Mouse (Mus musculus): Measurements from ENCODE around the gene Olfr1339. TPM values are rescaled to one million over a fixed set of nuclear protein-coding genes. Genes with fewer than 3 reads are reported as not detected.

Olfr1339 gene
- polyA plus RNA-seq (2012; rRNA removed), result not detected in 2 replicates

DNA sequence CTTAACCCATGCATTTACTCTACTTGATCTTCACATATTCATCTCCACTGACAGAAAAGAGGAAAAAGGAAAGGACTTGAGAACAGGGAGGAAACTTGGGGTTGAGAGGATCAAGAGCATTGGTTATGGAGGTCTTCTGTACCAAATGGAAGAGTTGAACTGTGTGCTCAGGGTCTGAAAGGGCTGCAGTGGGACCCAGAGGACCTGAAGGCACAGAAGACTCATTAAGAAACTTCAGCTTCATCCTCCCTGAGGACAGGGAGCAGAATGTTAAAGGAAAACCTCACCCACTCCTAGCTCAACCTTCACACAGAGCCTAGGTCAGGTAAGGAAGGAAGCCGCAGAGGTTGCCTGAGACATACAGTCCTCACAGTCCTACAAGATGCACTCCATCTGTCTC lies at the start of gene Olfr1339:
TSS of gene Olfr1339 (plus strand) at position 301 of the 400 bp plus-strand sequence.

DNA sequence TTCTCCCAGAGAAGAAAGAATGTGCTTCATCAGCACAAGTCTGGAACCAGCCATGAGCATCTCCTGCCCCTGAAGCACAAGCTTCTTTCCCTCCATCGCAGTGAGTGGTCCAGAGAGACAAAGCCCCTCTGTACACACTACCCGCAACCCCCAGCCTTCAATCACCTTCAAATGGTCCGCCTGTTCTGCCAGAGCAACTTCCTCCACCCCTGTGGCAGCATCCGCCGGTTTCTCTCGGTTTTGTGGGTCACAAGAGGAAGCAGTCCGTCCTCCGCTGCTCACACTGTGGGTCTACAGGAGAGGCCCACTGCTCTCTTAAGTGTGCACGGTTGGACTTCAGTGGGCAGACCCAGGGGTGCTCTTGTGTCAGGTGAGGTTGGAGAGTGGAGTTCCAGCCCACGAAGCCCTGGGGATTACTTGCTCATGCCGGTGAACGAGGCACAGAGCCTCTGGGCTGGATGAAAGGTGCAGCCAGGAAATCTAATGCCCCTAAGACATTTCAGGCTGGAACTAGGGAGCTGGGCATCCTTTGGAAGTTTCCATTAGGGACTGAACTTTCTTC lies 39.5 kb upstream of the Olfr1339 start, which contains the start of gene Olfr1342:
TSS of gene Olfr1342 (minus strand) at position 345 of the 562 bp plus-strand sequence.

GRCm38 (mm10) chr4:118703223-118703622 lies 28.8 kb upstream of the Olfr1339 start, which contains the start of gene Olfr1341:
Olfr1341 (plus strand) TSS chr4:118703523.

GRCm38 (mm10) chr4:118719838-118720237 lies 12.1 kb upstream of the Olfr1339 start, which contains the start of gene Olfr1340:
Olfr1340 (plus strand) TSS chr4:118720138.

DNA sequence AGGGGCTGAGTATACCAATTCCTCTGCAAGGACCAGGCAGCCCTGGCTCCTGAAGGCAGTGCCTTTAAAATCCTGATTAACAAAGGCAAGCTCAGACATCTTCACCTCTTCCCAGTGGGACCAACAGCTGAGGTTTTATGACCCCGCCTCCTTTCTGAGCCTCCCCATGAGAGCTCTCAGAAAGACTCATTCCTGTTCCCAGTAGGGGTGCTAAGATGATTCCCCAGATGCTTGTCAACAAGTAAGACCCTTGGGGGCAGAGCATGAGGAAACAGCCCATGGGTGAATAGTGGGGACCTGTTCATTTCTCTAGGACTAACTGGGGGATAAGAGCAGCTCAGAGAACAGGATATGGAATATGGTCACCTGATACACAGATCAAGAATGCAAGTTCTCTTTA lies 26.7 kb downstream of the Olfr1339 start, which contains the start of gene Olfr1338:
TSS of gene Olfr1338 (minus strand) at position 101 of the 400 bp plus-strand sequence.

GRCm38 (mm10) chr4:118782486-118782885 lies 50.5 kb downstream of the Olfr1339 start, which contains the start of gene Olfr1337:
Olfr1337 (minus strand) TSS chr4:118782586.

Other genes with a start within 250 kb of the Olfr1339 start
- gene Tie1, start 242.1 kb upstream of the Olfr1339 start, polyA plus RNA-seq (2012; rRNA removed), result 4.7 and 5.5 TPM in 2 replicates
- 3.9 and 5.4 TPM in 2 replicates for gene 2610528J11Rik, start 205.2 kb upstream of the Olfr1339 start, polyA plus RNA-seq (2012; rRNA removed)
- gene Tmem125, start 188.1 kb upstream of the Olfr1339 start, polyA plus RNA-seq (2012; rRNA removed), result 0.99 and 1.0 TPM in 2 replicates
- 0.53 and 0.67 TPM in 2 replicates for gene Cfap57, start 111.4 kb upstream of the Olfr1339 start, polyA plus RNA-seq (2012; rRNA removed)
- 60.5 and 62.5 TPM in 2 replicates for gene Ebna1bp2, start 111.4 kb upstream of the Olfr1339 start, polyA plus RNA-seq (2012; rRNA removed)
- not detected in 2 replicates for gene Olfr62, start 73.2 kb upstream of the Olfr1339 start, polyA plus RNA-seq (2012; rRNA removed)
- gene Olfr1342, start 39.4 kb upstream of the Olfr1339 start, polyA plus RNA-seq (2012; rRNA removed), result not detected in 2 replicates
- not detected in 2 replicates for gene Olfr1341, start 28.7 kb upstream of the Olfr1339 start, polyA plus RNA-seq (2012; rRNA removed)
- gene Olfr1340, start 12.0 kb upstream of the Olfr1339 start, polyA plus RNA-seq (2012; rRNA removed), result not detected in 2 replicates
- gene Olfr1338, start 26.6 kb downstream of the Olfr1339 start, polyA plus RNA-seq (2012; rRNA removed), result not detected in 2 replicates
- not detected in 2 replicates for gene Olfr1337, start 50.4 kb downstream of the Olfr1339 start, polyA plus RNA-seq (2012; rRNA removed)
- not detected in 2 replicates for gene Olfr1335, start 77.8 kb downstream of the Olfr1339 start, polyA plus RNA-seq (2012; rRNA removed)
- not detected in 2 replicates for gene Olfr1333, start 104.1 kb downstream of the Olfr1339 start, polyA plus RNA-seq (2012; rRNA removed)
- not detected in 2 replicates for gene Olfr1331, start 132.5 kb downstream of the Olfr1339 start, polyA plus RNA-seq (2012; rRNA removed)
- not detected in 2 replicates for gene Olfr1330, start 156.4 kb downstream of the Olfr1339 start, polyA plus RNA-seq (2012; rRNA removed)
- not detected in 2 replicates for gene Olfr1329, start 185.3 kb downstream of the Olfr1339 start, polyA plus RNA-seq (2012; rRNA removed)
- gene Olfr1328, start 206.4 kb downstream of the Olfr1339 start, polyA plus RNA-seq (2012; rRNA removed), result not detected in 2 replicates
- not detected in 2 replicates for gene Lao1, start 229.4 kb downstream of the Olfr1339 start, polyA plus RNA-seq (2012; rRNA removed)

Data from liver, embryonic 14 days (tissue).